Mouse (Mus musculus): ENCODE measurements at regions not wholly inside any gene's neighbourhood (a gene's known extent, or its start where the extent isn't known, plus 50 kb on each side); places are given as distances from the start of the nearest gene placed in this dataset.
A peak's percentile ranks its signal among the peaks of the same experiment; 100 is the strongest.

DNA sequence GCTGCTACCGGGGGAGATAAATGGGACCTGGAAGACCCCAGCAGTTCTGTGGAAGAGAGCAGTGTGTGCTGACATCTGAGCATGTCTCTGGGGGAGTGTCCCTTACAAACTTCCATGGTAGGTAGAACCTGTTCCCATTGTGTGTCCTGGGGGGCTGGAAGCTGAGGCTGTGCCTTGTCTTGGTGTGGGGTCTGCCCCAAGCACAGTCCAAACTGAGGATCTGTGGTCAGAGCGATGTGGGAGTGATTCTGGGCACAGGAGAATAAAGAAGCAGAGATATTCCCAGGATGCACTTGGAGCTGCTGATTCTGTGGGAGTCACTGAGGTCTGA is 118.5 kb upstream of the Sulf2 start:
- DNase-seq (ENCODE audit: low spot score in 2 of 2) = no peak

DNA sequence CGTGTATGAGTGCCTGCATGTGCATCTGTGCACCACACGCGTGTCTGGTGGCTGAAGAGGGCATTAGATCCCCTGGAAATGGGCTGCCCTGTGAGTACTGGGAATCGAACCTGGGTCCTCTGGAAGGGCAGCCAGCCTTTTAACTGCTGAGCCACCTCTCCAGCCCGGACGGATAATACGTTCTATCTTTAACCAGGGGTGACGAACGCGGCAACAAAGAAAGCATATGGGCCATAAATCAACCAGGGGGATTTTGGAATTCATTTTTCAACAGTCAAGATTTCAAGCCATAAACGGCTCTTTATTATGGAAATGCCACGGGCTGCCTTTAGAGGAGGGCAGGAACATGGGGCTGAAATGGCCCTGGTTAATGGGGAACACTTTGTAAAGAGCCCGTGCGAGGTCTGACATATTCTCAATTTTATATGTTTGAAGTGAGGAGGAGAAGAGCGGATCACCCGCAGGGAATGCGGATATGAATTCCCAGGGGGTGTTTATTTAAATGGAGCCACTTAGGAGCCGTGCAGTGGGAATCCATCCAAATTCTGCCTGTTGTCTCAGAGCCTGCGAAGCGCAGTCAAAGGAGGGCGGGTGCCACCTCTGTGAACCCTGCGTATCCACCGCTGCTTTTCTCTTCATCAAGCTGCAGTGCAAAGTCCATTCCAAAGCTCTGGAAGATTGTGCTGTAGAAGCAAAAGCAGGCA is 118.0 kb upstream of the Sulf2 start:
- DNase-seq (ENCODE audit: low spot score in 2 of 2) = peak; percentile 44 to 51

DNA sequence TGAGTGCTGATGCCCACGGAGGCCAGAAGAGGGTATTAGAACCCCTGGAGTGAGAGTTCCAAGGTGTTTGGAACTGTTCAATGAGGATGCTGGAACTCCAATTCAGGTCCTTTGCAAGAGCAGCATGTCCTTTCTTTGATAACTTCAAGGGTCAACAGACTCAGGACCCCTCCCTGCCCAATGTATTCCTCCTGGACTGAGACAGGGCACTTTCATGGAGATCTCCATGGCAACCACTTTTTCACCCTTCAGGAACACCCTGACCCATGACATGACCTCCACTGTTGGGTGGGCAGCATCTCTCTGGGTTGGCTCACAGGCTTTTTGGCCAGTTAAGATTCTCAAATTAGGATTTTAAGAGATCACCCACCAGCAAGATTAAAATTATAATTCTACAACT is 117.4 kb upstream of the Sulf2 start:
- DNase-seq (ENCODE audit: low spot score in 2 of 2) = no peak

DNA sequence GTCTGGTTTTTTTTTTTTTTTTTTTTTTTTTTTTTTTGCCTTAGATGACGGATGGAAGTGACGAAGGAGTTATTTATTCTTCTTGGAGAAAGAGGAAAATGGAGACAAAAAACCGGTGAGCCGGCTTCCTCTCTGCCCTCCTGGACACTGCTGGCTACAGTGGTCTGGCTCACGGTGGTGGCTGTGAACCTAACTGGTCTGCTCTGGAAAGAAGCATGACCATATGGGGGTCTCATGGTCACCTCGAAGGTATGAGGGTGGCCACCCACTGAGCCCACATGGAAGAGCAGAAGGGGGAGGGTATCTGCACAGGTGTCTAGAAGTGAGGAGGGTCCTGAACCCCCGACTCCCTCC is 116.7 kb upstream of the Sulf2 start:
- peak in 1 of 2 experiments; percentile 36 for DNase-seq (ENCODE audit: low spot score in 2 of 2)

DNA sequence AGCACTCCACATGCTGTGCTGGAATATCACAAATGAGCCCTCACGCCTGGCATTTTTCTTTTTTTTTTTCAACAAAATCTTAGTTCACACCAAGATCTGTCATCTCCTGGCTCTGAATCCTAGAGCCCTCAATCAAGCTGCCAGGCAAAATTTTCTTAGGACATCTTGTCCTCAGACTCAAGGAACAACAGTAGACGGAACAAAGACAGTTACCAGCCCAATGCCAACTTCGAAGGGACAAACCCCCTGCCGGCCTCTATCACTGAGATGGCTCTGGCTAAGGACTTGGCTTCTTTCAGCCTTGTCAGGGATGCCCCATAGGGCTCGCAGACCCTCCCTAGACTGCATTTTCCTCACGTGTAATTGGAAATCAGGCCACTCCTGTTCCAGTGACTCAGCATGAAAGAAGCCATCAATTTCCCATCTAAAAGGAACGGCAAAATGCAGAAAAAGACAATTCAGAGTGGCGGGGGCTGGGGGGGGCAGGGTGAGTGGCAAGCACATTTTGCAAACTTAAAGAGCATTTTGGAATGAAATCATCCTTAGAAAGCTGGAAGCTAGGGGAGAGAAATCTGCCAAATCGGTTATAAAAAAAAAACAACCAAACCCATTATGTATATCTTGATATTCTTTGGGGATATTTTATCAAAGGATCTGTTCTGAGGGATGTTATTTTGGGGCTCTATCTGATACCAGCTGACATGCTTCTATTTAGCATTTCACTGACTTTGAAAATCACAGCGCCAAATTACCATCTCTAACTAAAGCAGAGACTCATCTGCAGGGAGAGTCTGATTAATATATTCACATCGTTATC is 116.1 kb upstream of the Sulf2 start:
- DNase-seq (ENCODE audit: low spot score in 2 of 2) = peak in 1 of 2 experiments; percentile 35

DNA sequence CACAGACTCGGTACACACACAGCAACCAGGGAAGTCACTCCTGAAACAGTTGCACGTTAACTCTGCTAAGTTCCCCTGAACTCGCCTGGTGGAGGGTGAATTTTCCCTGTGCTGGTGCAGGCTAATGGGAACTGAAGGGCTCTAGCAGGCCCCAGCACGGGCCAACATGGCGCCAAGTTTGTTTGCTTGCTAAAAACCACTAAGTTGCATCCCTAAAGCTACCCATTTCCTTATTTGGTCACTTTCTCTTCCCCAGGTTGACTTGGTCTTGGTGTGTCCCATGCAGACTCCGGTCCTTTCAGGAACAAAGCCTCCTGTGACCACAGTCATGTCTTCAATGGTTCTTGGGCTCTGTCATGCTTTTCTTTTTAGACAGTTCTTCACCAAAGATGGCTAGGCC is 114.5 kb upstream of the Sulf2 start:
- DNase-seq (ENCODE audit: low spot score in 2 of 2) = no peak

DNA sequence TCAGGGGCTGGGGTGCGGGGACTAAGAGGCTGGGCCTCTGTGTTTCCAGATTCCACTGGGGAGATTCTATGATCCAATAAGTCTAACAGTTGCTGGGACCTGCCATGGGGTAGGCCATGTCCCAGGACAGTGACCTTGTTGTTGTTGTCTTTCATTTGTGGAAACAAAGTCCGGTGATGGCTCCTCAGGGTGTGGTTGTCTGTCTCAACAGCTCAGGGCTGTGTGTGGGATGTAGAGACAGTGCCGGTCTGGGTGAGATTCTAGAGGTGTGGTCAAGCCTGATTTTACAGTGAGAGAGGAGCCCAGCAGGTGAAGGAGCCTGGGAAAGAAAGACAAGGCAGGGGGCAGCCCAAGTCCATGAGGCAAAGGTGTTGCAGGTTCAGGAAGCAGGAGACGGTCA is 111.5 kb upstream of the Sulf2 start:
- no peak for DNase-seq (ENCODE audit: low spot score in 2 of 2)

DNA sequence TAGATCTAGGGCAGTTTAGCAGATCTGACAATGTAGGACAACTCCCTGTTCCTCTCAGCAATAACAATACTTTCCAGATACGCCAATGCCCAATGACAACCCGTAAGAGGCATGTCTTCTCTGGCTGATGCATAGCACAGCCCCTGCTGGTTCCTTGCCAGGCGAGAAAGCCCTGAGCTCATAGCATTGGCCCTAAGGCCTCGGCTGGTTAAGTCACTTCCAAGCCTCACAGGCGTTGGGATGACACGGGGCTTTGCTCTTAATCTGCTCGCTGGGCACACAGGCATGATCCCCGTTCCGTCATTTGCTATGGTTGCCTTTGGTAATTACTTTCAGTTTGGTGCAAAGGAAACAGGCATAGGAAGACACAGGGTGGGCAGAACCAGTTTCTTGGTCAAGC is 111.0 kb upstream of the Sulf2 start:
- no peak for DNase-seq (ENCODE audit: low spot score in 2 of 2)

DNA sequence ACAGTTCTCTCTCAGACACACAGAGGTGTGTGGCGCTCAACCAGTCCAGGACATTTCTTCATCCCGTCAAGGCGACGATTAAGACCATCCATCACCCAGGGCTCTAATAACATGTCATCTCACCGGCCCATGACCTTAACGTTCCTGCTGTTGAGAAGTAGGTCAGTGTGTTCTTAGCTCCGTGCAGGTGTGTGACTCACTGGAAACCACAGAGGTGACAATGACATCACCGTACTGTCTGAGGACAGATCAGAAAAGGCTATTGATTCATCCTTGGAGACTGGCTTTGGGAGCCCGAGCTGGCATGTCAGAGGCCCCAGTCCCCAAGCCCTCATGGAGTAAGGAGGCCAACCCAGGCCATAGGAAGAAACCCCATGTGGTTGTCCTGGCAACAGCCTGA is 109.3 kb upstream of the Sulf2 start:
- DNase-seq (ENCODE audit: low spot score in 2 of 2) = no peak

DNA sequence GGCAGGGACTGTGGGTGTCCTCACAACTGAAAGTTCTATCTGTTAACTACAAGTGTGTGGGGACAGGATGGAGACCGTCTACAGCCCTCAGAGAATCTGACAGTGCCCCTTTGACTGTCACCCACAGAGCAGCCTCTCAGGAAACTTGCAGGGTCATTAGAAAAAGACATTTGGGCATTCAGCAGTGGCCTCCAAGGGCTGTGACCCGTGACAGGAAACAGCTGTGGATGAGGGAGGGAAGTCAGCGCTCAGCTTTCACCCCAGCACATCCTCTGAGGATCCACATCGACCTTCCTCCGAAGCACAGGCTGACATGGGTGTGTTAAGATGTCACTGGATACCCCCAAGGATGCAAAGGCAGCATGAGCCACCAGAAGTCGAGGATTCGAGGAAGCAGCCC is 106.3 kb upstream of the Sulf2 start:
- DNase-seq (ENCODE audit: low spot score in 2 of 2) = peak in 1 of 2 experiments; percentile 53

DNA sequence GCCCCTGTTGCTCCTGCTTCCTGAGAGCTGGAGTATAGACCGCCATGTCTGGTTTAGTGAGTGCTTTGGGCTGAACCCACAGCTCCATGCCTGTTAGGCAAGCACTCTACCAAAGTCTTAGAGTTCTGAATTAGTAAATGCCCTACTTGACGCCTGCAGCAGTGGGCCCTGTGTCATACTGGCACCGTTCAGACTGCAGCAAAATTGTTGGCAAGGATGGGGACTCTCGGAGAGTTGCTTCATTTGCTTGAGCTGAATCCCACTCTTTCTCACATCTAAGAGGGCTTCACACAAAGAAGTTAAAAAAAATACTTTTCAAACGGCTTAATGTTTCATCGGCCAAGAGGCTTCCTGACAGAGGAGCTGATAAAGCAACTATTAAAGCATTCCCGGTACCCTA is 105.6 kb upstream of the Sulf2 start:
- DNase-seq (ENCODE audit: low spot score in 2 of 2) = peak; percentile 60 to 63

DNA sequence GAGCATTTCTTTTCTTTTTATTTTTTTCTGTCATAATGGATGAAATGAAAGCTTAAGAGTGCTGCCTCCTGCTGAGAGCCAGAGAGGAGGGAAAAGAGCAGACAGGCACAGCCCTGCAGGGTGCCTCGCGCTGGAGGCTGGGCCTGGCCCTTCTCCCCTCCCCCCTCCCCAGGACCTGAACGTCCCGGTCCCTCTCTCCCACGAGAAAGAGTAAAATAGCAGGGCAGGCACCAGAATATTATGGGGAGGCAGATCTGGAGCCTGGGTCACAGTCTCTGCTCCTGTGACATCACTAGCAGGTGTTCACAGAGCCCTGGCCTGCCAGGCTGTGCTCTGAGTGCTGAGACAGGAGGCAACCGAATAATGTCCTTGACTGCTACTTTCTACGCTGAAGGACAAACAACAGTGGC is 103.3 kb upstream of the Sulf2 start:
- DNase-seq (ENCODE audit: low spot score in 2 of 2) = no peak

DNA sequence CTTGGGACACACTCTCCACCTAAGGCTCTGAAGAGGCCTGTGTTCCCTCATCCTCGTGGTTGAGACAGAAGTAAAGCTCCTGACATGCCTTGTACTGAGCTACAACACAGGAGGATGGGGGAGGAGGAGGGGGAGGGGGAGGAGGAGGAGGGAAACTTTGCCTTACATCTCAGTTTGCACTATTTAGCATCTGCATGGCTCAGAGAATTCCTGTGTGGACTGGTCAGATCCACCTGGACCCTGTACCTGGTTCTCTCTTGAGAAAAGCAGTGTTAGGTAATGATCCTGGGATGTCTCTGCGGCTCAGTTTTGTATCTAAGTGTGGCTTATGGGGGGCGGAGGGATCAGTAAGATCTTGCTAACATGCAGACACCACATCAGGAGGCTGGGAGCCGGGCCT is 102.2 kb upstream of the Sulf2 start:
- DNase-seq (ENCODE audit: low spot score in 2 of 2) = no peak

DNA sequence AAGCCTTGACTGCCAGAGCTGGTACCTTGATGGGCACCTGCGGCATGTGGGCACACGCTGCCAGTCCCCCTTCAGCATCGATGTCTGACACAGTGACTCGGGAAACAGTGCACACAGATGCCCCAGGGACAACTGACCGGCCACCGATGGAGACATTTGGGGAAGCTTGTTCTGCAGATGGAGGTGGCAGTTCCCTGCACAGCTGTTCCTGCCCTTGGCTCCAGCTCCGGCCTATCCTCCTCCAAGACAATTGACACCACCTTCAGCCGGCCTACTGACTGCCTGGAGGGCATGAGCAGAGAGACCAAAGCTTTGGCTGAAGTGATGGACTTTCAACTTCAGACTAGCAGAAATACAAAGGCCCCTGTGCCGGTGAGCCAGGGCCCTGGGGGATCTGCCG is 100.7 kb upstream of the Sulf2 start:
- DNase-seq (ENCODE audit: low spot score in 2 of 2) = no peak

DNA sequence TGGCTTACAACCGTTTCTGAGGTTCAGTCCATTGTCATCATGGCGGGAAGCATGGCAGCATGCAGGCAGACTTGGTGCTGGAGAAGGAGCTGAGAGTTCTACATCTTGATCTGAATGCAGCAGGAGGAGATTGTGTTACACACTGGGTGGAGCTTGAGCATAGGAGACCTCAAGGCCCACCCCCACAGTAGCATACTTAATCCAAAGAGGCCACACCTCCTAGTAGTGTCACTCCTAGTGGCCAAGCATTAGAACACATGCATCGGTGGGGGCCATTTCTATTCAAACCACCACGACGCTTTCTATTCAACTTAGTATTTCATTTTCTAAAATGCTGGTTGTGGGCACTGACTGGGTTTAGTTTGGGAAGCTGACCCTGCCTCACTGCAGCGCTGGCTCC is 99.1 kb upstream of the Sulf2 start:
- no peak for DNase-seq (ENCODE audit: low spot score in 2 of 2)

DNA sequence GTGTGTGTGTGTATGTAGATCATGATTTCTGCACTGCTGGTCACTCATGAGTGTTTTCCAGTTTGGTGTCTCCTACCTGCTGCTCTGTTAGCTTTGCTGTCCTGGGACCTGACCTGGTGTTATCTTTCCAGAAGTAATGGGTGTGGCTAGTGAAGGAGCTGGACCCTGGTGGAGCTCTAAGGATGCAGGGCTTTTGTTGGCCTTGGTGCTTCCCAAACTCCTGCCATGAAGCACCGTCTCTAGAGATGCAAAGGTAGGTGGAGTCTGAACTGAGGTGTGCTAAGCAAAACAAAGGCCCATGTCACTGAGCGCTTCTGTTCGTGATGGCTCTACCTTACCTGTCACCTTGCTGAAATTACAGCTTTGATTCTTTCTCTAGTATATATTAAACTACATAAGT is 96.6 kb upstream of the Sulf2 start:
- DNase-seq (ENCODE audit: low spot score in 2 of 2) = no peak

DNA sequence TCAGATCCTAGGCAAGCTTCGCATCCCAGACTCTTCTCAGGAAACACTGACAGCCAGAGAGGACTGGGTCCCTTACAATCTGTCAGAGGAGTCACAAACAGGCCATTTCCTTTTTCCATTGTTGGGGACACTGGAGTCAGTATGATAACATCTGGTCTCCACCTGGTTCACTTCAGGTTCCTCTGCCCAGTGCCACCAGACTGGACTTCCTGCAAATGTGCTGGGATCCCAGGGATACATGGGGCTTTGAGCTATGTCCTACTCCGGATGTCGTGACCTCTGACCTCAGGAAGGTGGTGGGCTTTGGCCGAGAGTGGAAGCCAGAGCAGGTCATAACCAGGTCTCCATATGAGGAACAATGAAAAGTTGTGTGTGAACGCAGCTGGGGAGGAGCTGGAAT is 96.0 kb upstream of the Sulf2 start:
- no peak for DNase-seq (ENCODE audit: low spot score in 2 of 2)

DNA sequence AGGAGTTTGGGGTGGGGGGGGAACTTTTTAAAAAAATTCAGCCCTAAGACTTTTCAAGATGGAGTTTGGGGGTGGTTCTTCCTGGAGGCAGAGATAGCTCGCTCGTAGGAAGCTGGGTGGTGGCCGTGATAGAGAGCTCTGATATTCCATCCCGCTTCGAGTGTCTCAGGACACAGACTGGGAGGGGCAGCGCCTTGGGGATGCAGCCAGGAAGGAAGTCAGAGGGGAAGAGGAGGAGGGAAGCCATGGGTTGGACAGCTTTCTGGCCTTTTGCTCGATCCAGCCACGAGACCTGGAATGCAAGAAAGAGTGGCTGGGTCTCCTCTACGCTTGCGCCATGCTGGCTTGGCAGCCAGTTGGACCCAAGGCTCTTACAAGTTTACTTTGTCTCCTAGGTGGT is 95.1 kb upstream of the Sulf2 start:
- DNase-seq (ENCODE audit: low spot score in 2 of 2) = no peak

DNA sequence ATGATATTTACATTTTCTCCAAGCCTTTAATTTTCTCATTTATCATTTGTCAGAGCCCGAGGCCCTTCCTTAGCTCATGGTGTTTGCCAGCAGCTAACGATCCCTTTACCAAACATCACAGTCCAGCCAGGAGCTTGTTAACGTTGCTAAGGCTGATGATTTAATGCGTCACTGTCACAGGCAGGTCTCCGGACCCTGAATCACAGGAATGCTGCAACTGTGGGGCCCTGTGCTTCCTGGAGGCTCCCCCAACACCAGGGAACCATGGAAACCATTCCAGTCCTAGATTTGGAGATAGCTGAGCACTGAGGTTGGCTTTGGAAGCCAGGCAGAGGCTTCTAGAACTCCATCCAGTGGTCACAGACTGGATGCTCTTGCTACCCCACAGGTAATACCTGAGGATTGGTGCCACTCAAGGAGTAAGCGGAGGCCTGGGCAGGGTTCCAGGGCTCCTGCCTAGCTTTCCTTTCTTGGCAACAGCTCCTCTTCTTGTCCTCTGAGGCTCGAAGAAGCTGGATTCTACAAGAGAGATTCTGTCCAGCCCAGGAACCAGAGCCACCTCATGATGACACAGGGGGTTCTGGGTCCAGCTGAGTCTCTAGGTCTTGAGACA is 94.0 kb upstream of the Sulf2 start:
- DNase-seq (ENCODE audit: low spot score in 2 of 2) = no peak

DNA sequence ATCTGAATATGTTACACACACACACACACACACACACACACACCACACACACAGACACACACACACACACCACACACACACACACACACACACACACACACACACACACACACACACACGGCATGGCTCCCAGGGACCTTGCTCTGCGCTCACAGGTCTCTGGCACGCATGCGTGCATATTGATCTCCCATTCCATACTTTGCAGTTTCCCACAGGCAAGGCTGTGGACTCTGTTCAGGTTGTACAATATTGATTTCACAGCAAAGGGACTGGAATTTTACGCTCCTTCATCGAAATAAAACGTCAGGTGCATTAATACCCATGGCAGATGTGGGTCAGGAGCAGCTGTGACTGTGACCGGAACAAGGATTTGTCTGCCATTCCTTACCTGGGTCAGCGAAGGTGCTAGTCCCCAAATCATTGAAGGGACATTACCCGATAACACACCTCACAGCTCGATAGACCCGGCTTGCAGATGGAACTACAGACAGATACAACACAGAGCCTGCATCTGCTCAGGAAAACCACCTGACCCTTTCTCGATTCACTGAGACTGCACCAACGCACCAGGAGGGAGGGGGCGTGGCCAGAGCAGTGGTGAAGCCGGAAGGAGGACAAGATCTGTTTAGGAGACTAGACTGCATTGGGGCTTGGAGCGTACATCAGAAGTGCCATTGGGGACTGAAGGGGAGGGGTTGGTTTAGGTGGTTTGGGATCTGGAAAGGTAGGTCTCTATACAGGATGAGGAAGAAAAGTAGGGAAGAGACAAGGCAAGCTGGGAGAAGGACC is 91.1 kb upstream of the Sulf2 start:
- no peak for DNase-seq (ENCODE audit: low spot score in 2 of 2)

DNA sequence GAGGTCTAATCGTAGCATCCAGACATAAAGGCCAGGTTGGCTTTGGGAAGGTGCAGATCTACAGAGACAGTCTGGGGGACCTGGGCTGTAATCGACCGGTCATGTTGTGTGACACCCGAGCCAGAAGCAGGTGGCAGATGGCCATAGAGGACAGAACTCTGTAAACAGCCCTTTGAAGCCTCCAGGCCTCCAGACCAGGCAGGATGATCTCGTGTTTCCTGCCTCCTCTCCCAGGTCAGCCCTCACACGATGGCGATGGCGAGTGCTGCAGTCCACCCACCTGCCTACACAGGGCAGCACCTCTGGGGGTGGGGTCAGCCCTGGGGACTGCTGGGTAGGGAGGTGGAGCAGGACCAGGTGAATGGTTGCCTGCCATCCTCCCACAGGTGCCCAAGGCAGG is 89.8 kb upstream of the Sulf2 start:
- DNase-seq (ENCODE audit: low spot score in 2 of 2) = no peak

DNA sequence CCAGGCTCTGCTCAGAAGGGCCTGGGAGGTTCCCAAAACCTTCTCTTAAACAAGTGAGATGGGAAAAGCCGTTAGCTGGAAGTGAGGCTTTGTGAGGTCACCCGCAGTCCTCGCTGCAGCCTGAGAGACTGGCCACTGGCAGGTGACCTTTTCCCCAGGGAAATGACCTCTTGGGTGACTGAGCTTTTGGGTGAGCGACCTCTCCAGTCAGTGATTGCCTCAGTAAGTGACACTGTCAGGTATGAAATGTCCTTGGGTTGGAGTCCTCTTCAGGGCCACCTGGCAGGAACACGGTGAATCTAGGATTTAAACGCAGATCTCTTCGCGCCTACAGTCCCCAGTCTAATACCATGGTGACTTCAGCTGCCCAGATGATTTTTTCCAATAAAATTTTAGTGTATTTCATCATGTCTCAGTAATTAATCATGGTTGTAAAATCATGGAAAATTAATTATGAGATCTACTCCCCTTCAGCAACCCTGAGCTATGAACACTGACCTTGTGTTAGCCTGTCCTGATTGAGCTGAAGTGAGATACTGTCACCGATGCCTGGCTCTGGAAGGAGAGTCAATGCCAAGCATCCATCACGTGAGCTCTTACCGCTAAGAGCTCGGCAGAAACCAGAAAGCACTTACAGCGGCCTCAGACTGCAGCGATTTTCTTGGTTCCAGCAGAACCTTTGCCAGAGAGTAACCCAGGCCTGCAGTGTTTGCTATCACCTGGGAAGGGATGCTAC is 87.5 kb upstream of the Sulf2 start:
- no peak for DNase-seq (ENCODE audit: low spot score in 2 of 2)

All from right cerebral cortex, postnatal 10 days (tissue).